Mouse (Mus musculus) spleen, postnatal 10 days (tissue): Measurements from ENCODE around the gene Gm11733.

ENCODE experiments used
- DNase-seq, 2 experiments: peaks; one replicate each; pipeline ENCODE4 v3.0.0; 2021 to 2022; ENCODE audit warnings: low spot score in 2 of 2

Gene Gm11733

GRCm38 (mm10) chr11:117535491-117536304 is 51.5 kb downstream of the Gm11733 start:
- DNase-seq = no peak

DNA sequence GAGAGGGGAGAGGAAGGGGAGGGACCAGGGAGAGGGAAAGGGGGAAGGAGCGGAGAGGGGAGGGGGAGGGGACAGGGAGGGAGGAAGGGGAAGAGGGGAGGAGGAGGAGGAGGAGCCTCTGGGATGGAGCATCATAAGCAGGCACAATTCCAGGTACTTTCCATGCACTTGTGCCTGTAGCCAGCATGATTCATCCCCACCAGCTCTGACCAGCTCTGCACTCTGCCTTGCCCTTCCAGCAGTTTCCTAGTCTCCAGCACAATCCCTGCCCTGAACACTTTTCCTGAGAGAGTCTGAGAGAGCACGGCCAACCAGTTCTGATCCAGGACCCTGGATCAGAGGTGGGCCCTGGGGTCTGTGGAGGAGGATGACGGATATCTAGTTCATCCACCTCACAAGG is 52.4 kb downstream of the Gm11733 start:
- DNase-seq = no peak
